Mouse (Mus musculus) lung, postnatal 10 days (tissue): ENCODE data around the gene Olfr1082.
"Not testable (repeated sequence)": the region's sequence is repeated elsewhere in the genome, so short reads cannot be mapped to it uniquely, and the experiment has no call there.

Source experiments
- DNase-seq: peaks from one replicate; pipeline ENCODE4 v3.0.0; 2021

Gene Olfr1082

DNA sequence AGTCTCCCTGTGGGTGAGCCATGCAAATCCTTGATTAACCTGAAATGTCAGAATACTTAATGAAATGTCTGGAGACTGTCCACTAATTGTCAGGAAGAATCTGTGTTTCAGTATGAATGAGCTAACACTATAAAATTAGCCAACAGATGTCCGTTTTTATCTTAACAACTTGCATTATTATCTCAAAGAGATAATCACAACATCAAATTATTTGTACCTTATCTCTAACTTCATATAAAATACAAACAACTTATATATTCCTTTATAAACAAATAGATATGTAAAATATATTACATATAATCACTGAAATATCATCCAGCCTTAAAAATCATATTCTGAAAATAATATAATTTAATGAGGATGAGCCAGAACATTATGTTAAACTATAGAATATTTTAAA is at the start of gene Olfr1082:
Olfr1082 (minus strand) TSS at position 101 of the 400 bp plus-strand sequence.
- not testable (repeated sequence) for DNase-seq

DNA sequence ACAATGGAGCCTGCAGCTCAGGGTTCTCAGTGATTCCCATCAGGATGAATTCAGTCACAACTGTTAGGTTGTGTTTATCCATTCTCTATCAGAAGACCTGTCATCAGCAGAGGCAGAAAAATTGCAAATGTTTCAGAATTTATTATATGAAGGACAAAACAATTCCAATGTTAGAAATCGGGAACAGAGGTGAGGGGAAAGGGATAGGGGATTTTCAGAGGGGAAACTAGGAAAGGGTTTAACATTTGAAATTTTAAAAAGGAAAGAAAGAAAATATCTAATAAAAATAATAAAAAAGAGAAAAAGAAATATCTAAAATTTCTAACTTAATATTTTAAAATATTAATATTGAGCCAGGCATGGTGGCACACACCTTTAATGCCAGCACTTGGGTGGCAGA is 40.9 kb upstream of the Olfr1082 start, which contains the start of gene Olfr1084:
Olfr1084 (minus strand) TSS at position 101 of the 400 bp plus-strand sequence.
- not testable (repeated sequence) for DNase-seq

DNA sequence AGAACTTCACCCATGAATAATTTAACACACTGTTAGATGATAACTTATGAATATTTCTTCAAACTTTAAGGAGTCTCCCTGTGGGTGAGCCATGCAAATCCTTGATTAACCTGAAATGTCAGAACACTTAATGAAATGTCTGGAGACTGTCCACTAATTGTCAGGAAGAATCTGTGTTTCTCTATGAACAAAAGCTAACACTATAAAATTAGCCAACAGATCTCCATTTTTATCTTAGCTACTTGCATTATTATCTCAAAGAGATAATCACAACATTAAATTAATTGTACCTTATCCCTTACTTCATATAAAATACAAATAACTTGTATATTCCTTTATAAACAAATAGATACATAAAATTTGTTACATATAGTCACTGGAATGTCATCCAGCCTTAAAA is 40.6 kb downstream of the Olfr1082 start, which contains the start of gene Olfr1080:
Olfr1080 (minus strand) TSS at position 101 of the 400 bp plus-strand sequence.
- not testable (repeated sequence) for DNase-seq
